Mouse (Mus musculus) intestine, postnatal 0 days (tissue): ENCODE measurements around the gene Trim27. TPM values are rescaled to one million over a fixed set of nuclear protein-coding genes. Genes with fewer than 3 reads are reported as not detected.

Experiments used
- ATAC-seq: fragments of 200-750 bp; cut with Nextera tagmentation; 2 replicates; pipeline ENCODE4 v1.8.0; 2017; ENCODE audit warnings: mild to moderate bottlenecking, moderate TSS enrichment, moderate library complexity
- H3K27ac ChIP-seq: fragments of 300-500 bp; sonication (generic); 2 replicates; pipeline ENCODE4 v1.5.1; 2014; ENCODE audit warnings: mild to moderate bottlenecking, low read depth, low read length, moderate library complexity
- H3K27me3 ChIP-seq: fragments of 300-500 bp; sonication (generic); replicated peaks from 2 replicates; pipeline ENCODE4 v1.6.1; 2014; ENCODE audit warnings: low read length, mixed read lengths; ENCODE audit not compliant: control insufficient read depth, insufficient read depth
- H3K36me3 ChIP-seq: fragments of 300-500 bp; sonication (generic); 2 replicates; pipeline ENCODE4 v1.6.1; 2014; ENCODE audit warnings: mild to moderate bottlenecking, moderate library complexity; ENCODE audit not compliant: control insufficient read depth, insufficient read depth
- H3K4me1 ChIP-seq: fragments of 300-500 bp; sonication (generic); replicated peaks from 2 replicates; pipeline ENCODE4 v1.6.1; 2014; ENCODE audit warnings: antibody characterized with exemption, low read length, mixed read lengths; ENCODE audit not compliant: control insufficient read depth, insufficient read depth
- H3K4me2 ChIP-seq: fragments of 300-500 bp; sonication (generic); replicated peaks from 2 replicates; pipeline ENCODE4 v1.6.1; 2014; ENCODE audit warnings: low read depth, mild to moderate bottlenecking, moderate library complexity
- H3K4me3 ChIP-seq: fragments of 300-500 bp; sonication (generic); 2 replicates; pipeline ENCODE4 v1.5.1; 2014; ENCODE audit warnings: low read depth, low read length
- H3K9ac ChIP-seq: fragments of 300-500 bp; sonication (generic); 2 replicates; pipeline ENCODE4 v1.6.1; 2014; ENCODE audit warnings: mild to moderate bottlenecking, low read depth, low read length
- H3K9me3 ChIP-seq: fragments of 300-500 bp; sonication (generic); 2 replicates; pipeline ENCODE4 v1.6.1; 2016; ENCODE audit warnings: mixed run types; ENCODE audit not compliant: control insufficient read depth
- CTCF ChIP-seq: sonication (generic); IDR thresholded peaks from 2 replicates; pipeline ENCODE4 v1.5.1; 2016; ENCODE audit warnings: low read depth, mild to moderate bottlenecking, control low read depth, antibody characterized with exemption, moderate library complexity
- WGBS: fragments of 180-500 bp; shearing (Covaris S2); extraction: QIAGEN DNeasy Blood & Tissue Kit; methylation state at CpG from one replicate; pipeline ENCODE4 v1.1.7; 2014; 5-methylcytosine and 5-hydroxymethylcytosine counted together
- polyA plus RNA-seq: library from polyadenylated mRNA; unstranded; fragments of >200 nt; fragmentation: Nextera tagmentation; extraction: Ambion mirVana; gene quantifications from 2 replicates; pipeline ENCODE4 v1.2.1, GENCODE M21; 2015

Gene Trim27
- polyA plus RNA-seq, 1 experiment from 2014 or later, result 53.2 TPM

- 72% methylated on average over 17 of the region's 17 CpGs for WGBS
- H3K27me3 ChIP-seq, result no peaks in the 10 kb centered on the region
- ATAC-seq, result no peak
- no peaks in the 10 kb centered on the region for H3K36me3 ChIP-seq
- TF ChIP-seq CTCF, result no peak
- H3K9ac ChIP-seq, result no peak overlapping the region
- H3K4me1 ChIP-seq, result no peaks in the 10 kb centered on the region; the same call in 1 of the 2 replicates
- no peak overlapping the region; the same call in 1 of the 2 replicates for H3K4me3 ChIP-seq
- H3K4me2 ChIP-seq, result peak overlapping the region; percentile 67
- H3K9me3 ChIP-seq, result no peaks in the 10 kb centered on the region
- H3K27ac ChIP-seq, result no peak overlapping the region
Observed at GRCm38 (mm10) chr13:21170431-21171155, 8.7 kb upstream of the Trim27 start.

GRCm38 (mm10) chr13:21171156-21171530 lies 8.1 kb upstream of the Trim27 start:
- no peak overlapping the region for H3K4me3 ChIP-seq
- H3K27me3 ChIP-seq, result no peaks in the 10 kb centered on the region
- TF ChIP-seq CTCF, result no peak
- no peaks in the 10 kb centered on the region for H3K9me3 ChIP-seq
- H3K9ac ChIP-seq, result no peak overlapping the region
- H3K4me1 ChIP-seq, result no peaks in the 10 kb centered on the region; the same call in 1 of the 2 replicates
- H3K27ac ChIP-seq, result no peak overlapping the region
- no peaks in the 10 kb centered on the region for H3K36me3 ChIP-seq
- peak overlapping the region; percentile 67 for H3K4me2 ChIP-seq
- no peak for ATAC-seq
- WGBS, result 17% methylated on average over 15 of the region's 15 CpGs

GRCm38 (mm10) chr13:21171600-21172150 lies 7.6 kb upstream of the Trim27 start:
- H3K9me3 ChIP-seq, result no peaks in the 10 kb centered on the region
- H3K27me3 ChIP-seq, result no peaks in the 10 kb centered on the region
- no peaks in the 10 kb centered on the region for H3K36me3 ChIP-seq
- TF ChIP-seq CTCF, result peak; percentile 64
- H3K9ac ChIP-seq, result no peak overlapping the region
- peak overlapping the region; percentile 44 for H3K4me3 ChIP-seq
- H3K27ac ChIP-seq, result no peak overlapping the region
- under 1% methylated on average over 12 of the region's 12 CpGs for WGBS
- H3K4me2 ChIP-seq, result peak overlapping the region; percentile 67
- no peaks in the 10 kb centered on the region; the same call in 1 of the 2 replicates for H3K4me1 ChIP-seq
- ATAC-seq, result no peak

- Histone ChIP-seq H3K27me3 (no peaks in the 10 kb centered on the region), H3K4me1 (no peaks in the 10 kb centered on the region; the same call in 1 of the 2 replicates), H3K9me3 (no peaks in the 10 kb centered on the region), H3K9ac (0 out of 2 replicates have a peak overlapping the region, but pooled peaks have one; percentile 34), H3K4me3 (peak overlapping the region; percentile 44), H3K4me2 (peak overlapping the region; percentile 67), H3K27ac (no peak overlapping the region), H3K36me3 (no peaks in the 10 kb centered on the region)
- ATAC-seq, result peak; percentile 49
- WGBS, result 2% methylated on average over 16 of the region's 16 CpGs
- peak; percentile 26; the same call in 1 of the 2 replicates for TF ChIP-seq CTCF
Observed at GRCm38 (mm10) chr13:21172241-21173027, 6.8 kb upstream of the Trim27 start.

GRCm38 (mm10) chr13:21173072-21173471 lies 6.2 kb upstream of the Trim27 start:
- under 1% methylated on average over 11 of the region's 11 CpGs for WGBS
- H3K9me3 ChIP-seq, result no peaks in the 10 kb centered on the region
- 0 out of 2 replicates have a peak overlapping the region, but pooled peaks have one; percentile 23 for H3K27ac ChIP-seq
- no peaks in the 10 kb centered on the region for H3K36me3 ChIP-seq
- H3K9ac ChIP-seq, result no peak overlapping the region
- no peaks in the 10 kb centered on the region for H3K27me3 ChIP-seq
- no peaks in the 10 kb centered on the region; the same call in 1 of the 2 replicates for H3K4me1 ChIP-seq
- ATAC-seq, result peak; percentile 37
- peak overlapping the region; percentile 67 for H3K4me2 ChIP-seq
- H3K4me3 ChIP-seq, result peak overlapping the region; percentile 44
- no peak for TF ChIP-seq CTCF

- H3K9ac ChIP-seq, result no peak overlapping the region
- no peaks in the 10 kb centered on the region for H3K27me3 ChIP-seq
- ATAC-seq, result no peak
- WGBS, result 82% methylated on average over 11 of the region's 11 CpGs
- no peaks in the 10 kb centered on the region; the same call in none of the 2 replicates for H3K4me1 ChIP-seq
- no peak for TF ChIP-seq CTCF
- H3K9me3 ChIP-seq, result no peaks in the 10 kb centered on the region
- no peak overlapping the region for H3K4me3 ChIP-seq
- H3K27ac ChIP-seq, result no peak overlapping the region
- no peaks in the 10 kb centered on the region for H3K36me3 ChIP-seq
- H3K4me2 ChIP-seq, result no peak overlapping the region
Observed at GRCm38 (mm10) chr13:21176733-21177132, 2.5 kb upstream of the Trim27 start.
